Mouse (Mus musculus): ENCODE measurements at regions not wholly inside any gene's neighbourhood (a gene's known extent, or its start where the extent isn't known, plus 50 kb on each side); places are given as distances from the start of the nearest gene placed in this dataset.
A peak's percentile ranks its signal among the peaks of the same experiment; 100 is the strongest.

GRCm38 (mm10) chr8:86159074-86159783 lies 318.5 kb downstream of the Phkb start:
- peak; percentile 48 for DNase-seq (ENCODE audit: low spot score)

- DNase-seq (ENCODE audit: low spot score): no peak
Observed at GRCm38 (mm10) chr8:86147586-86147985, 306.8 kb downstream of the Phkb start.

DNA sequence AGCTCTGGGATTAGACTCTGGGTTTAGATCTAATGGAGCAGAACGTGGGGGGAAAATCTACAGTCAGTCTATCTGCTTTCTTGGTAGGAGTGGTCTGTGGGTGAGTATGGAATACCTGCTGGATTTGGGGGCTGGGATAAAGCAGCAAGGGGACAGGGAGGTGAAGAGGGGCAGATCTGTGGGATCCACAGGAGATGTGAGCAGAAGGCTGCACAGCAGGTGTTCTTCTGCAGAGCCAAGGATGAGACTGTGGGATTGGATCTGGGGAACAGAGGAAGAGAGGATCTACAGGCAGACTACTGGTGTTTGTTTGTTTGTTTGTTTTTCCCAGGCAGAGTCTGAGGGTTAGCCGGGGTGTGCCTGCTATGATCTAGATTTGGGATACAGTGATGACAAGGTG lies 284.5 kb downstream of the Phkb start:
- DNase-seq (ENCODE audit: low spot score): no peak

- no peak for DNase-seq (ENCODE audit: low spot score)
Observed at GRCm38 (mm10) chr8:86124655-86125054, 283.9 kb downstream of the Phkb start.
